Mouse (Mus musculus): Measurements from ENCODE around the gene Acpp. TPM values are rescaled to one million over a fixed set of nuclear protein-coding genes. Genes with fewer than 3 reads are reported as not detected.

Acpp gene
- polyA plus RNA-seq, 1 experiment = 2.2 TPM

DNA sequence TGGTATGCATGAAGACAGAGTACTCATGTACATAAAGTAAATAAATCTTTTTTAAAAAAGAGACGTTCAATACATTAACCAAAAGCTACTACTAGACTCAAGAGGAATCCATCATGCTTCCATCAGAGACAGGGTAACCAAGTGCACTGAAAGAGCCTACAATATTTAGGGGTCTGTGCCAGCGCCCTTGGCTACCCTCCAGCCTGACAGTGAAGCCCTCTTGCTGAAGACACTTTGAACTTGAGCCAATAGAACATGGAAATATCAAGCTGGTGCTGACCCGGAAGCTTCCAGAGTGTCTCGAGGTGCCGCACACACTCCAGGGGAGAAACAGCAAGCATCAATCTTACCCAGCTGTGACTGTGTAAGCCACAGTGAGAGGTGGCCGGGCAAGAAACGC, 97.4 kb downstream of the Acpp start:
- TF ChIP-seq POLR2A (IDR thresholded peaks at IDR 0.05; ENCODE audit: low read depth, low read length) = no peak
- no peak for TF ChIP-seq CTCF (IDR thresholded peaks at IDR 0.05; ENCODE audit: extremely low read depth, insufficient read depth, insufficient read length, insufficient replicate concordance)
- Histone ChIP-seq H3K27ac (ENCODE audit: insufficient read depth, low read length) (no peak overlapping the region), H3K27me3 (ENCODE audit: control insufficient read depth, insufficient read depth, low read length) (no peaks in the 10 kb centered on the region), H3K4me3 (ENCODE audit: extremely low read depth, insufficient read depth, insufficient read length) (no peak overlapping the region), H3K4me1 (ENCODE audit: control insufficient read depth, insufficient read depth, insufficient read length) (no peaks in the 10 kb centered on the region; the same call in 1 of the 2 replicates), H3K36me3 (ENCODE audit: control insufficient read depth, insufficient read depth, low read length) (peaks cover 14% of the 10 kb centered on the region)
- no peak for DNase-seq (ENCODE audit: low read depth in 1 of 2, low spot score in 2 of 2)
- 90% methylated on average over 7 of the region's 7 CpGs for WGBS

DNA sequence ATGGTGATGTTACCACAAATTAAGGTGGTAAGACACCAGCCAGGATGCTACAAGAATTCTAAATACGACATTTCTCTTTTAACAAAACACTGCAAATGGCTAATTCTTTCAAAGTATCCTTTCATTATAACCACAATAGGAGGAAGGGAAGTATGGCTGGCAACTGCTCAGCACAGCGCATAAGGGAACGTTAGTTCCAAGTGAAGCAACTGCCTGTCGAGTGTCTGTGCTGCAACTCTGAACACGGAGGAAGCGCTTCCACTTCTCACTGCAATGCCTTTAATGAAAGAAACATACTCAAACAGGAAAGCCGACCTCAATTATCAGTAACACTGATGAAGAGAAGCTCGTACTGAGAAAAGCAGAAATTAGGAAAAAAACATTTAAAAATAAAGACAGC, 98.5 kb downstream of the Acpp start:
- H3K36me3 ChIP-seq (ENCODE audit: control insufficient read depth, insufficient read depth, low read length) = peaks cover 15% of the 10 kb centered on the region
- WGBS = 85% methylated on average over 8 of the region's 8 CpGs
- H3K4me3 ChIP-seq (ENCODE audit: extremely low read depth, insufficient read depth, insufficient read length) = no peak overlapping the region

More for the DNA sequence above, 98.5 kb downstream of the Acpp start:
- Histone ChIP-seq H3K27ac (ENCODE audit: insufficient read depth, low read length) (no peak overlapping the region), H3K27me3 (ENCODE audit: control insufficient read depth, insufficient read depth, low read length) (no peaks in the 10 kb centered on the region), H3K4me1 (ENCODE audit: control insufficient read depth, insufficient read depth, insufficient read length) (no peaks in the 10 kb centered on the region; the same call in 1 of the 2 replicates)
- TF ChIP-seq CTCF (IDR thresholded peaks at IDR 0.05; ENCODE audit: extremely low read depth, insufficient read depth, insufficient read length, insufficient replicate concordance) = no peak
- no peak for DNase-seq (ENCODE audit: low read depth in 1 of 2, low spot score in 2 of 2)

Other genes with a start within 250 kb of the Acpp start
- gene Ackr4, start 210.8 kb downstream of the Acpp start, polyA plus RNA-seq (2012; rRNA removed) = 1.4 and 1.6 TPM in 2 replicates
- 28.8 and 32.8 TPM in 2 replicates for gene Dnajc13, start 74.8 kb downstream of the Acpp start, polyA plus RNA-seq (2012; rRNA removed)
- 0.08 and 0.09 TPM in 2 replicates for gene Cpne4, start 209.5 kb upstream of the Acpp start, polyA plus RNA-seq (2012; rRNA removed)